Mouse (Mus musculus) neutrophil, adult 5-6 weeks (primary cell): ENCODE data around the gene Ppp2r5e. TPM values are rescaled to one million over a fixed set of nuclear protein-coding genes. Genes with fewer than 3 reads are reported as not detected.

ENCODE experiments used
- ATAC-seq: fragments of 151-379, 151-347 bp; 2 replicates; pipeline ENCODE4 v1.8.0; 2017; ENCODE audit warnings: mild to moderate bottlenecking, moderate TSS enrichment; ENCODE audit not compliant: insufficient number of reproducible peaks, poor library complexity, low FRiP score, severe bottlenecking; ENCODE audit errors: extremely low read depth
- total RNA-seq: library from RNA; stranded (forward); fragments of 200-1000 nt; gene quantifications from 2 replicates; pipeline ENCODE4 v1.2.3, GENCODE M21; 2017

Ppp2r5e gene
- total RNA-seq, 1 experiment from 2014 or later: 24.2 TPM

- no peak for ATAC-seq
Measured at GRCm38 (mm10) chr12:75544259-75544658, 51.8 kb downstream of the Ppp2r5e start.

- no peak for ATAC-seq
Measured at GRCm38 (mm10) chr12:75543346-75543745, 52.7 kb downstream of the Ppp2r5e start.

- ATAC-seq: no peak
Measured at GRCm38 (mm10) chr12:75540621-75541171, 55.3 kb downstream of the Ppp2r5e start.

GRCm38 (mm10) chr12:75539228-75539627, 56.8 kb downstream of the Ppp2r5e start:
- ATAC-seq: no peak

- no peak for ATAC-seq
Measured at GRCm38 (mm10) chr12:75537673-75538423, 58.2 kb downstream of the Ppp2r5e start.

- no peak for ATAC-seq
Measured at GRCm38 (mm10) chr12:75537019-75537672, 58.9 kb downstream of the Ppp2r5e start.

GRCm38 (mm10) chr12:75536566-75536965, 59.5 kb downstream of the Ppp2r5e start:
- ATAC-seq: no peak

GRCm38 (mm10) chr12:75533145-75533544, 62.9 kb downstream of the Ppp2r5e start:
- no peak for ATAC-seq

GRCm38 (mm10) chr12:75531895-75532294, 64.2 kb downstream of the Ppp2r5e start:
- no peak for ATAC-seq

GRCm38 (mm10) chr12:75528857-75529808, 66.9 kb downstream of the Ppp2r5e start:
- no peak for ATAC-seq

GRCm38 (mm10) chr12:75528300-75528699, 67.7 kb downstream of the Ppp2r5e start:
- no peak for ATAC-seq

- no peak for ATAC-seq
Measured at GRCm38 (mm10) chr12:75524199-75524598, 71.8 kb downstream of the Ppp2r5e start.

- ATAC-seq: no peak
Measured at GRCm38 (mm10) chr12:75522931-75523330, 73.1 kb downstream of the Ppp2r5e start.

- ATAC-seq: no peak
Measured at GRCm38 (mm10) chr12:75522360-75522759, 73.7 kb downstream of the Ppp2r5e start.

- ATAC-seq: no peak
Measured at GRCm38 (mm10) chr12:75520395-75520794, 75.7 kb downstream of the Ppp2r5e start.

GRCm38 (mm10) chr12:75519181-75519940, 76.7 kb downstream of the Ppp2r5e start:
- ATAC-seq: no peak

GRCm38 (mm10) chr12:75515301-75515906, 80.6 kb downstream of the Ppp2r5e start:
- ATAC-seq: no peak

GRCm38 (mm10) chr12:75511520-75511919, 84.5 kb downstream of the Ppp2r5e start:
- ATAC-seq: no peak
